Mouse (Mus musculus) adrenal gland, postnatal 36 days (tissue): ENCODE measurements around the gene Cysltr2. TPM values are rescaled to one million over a fixed set of nuclear protein-coding genes. Genes with fewer than 3 reads are reported as not detected.

ENCODE experiments used
- DNase-seq, 2 experiments: peaks; one replicate each; pipeline ENCODE4 v3.0.0; 2021; ENCODE audit warnings: mixed read lengths in 1 of 2
- long read RNA-seq, 2 experiments: library from polyadenylated mRNA; stranded (forward); transcript quantifications; one replicate each; pipeline ENCODE4 v2.0.0; 2021; ENCODE audit warnings: borderline sequencing depth in 2 of 2
- total RNA-seq, 2 experiments: library from RNA; stranded (reverse); gene quantifications; 2 replicates each; pipeline ENCODE4 v1.2.3; 2021

The Cysltr2 gene
- total RNA-seq, result 1 to 10 TPM; 1.3 to 1.5 TPM
- long read RNA-seq, experiment 1, result 0 reads
- long read RNA-seq, experiment 2, result 0 reads

DNA sequence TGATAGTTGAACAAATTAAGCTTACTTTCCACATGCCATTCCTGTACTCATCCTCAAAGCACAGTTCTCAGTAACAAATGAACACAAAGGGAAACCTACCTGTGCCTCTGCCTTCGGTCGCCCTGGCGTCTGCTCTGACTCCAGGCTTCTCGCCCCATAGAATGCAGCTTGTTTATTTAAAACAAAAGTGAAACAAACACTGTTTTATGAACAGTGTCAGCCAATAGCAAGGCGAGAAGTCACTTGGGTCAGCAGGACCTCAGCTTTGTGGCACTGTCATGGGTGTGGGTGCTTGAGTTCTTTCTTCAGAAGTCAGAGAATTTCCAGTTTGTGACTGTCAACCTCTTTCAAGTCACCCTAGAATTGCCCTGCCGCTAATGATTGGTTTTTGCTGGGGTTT is at the start of gene Cysltr2:
Cysltr2 (minus strand) TSS at position 178 of the 400 bp plus-strand sequence.
- no peak for DNase-seq

DNA sequence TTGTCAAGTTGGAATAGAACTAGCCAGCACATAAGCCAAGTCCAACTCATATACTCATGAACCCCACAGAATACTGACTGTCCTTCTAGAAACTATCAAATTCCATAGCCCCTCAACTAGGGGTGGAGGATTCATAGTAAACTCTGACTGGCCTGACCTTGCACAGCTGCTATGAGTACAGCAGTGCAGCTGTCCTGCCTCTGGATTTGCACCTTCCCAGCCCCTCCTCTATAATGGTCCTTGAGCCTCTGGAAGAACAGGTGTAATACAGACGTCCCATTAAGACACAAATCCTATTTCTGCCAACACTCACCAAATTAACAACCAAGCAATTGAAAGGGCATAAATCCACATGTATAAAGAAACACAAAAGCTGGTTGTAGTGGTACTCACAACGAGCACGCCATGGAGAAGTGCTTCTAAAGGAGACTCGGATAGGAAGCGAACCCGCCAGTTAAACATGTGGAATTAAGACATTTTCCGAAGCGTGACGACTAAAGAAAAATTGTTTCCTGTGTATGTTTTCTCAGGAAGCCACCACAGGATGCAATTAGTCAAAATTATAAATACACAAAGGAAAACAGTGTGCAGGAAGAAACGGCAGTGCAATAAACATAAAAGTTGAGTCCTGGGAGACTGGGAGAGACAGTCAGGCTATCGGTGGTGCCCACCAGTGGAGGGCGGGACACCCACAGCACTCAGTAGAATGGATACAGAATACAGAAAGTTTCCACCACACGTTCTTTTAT is 46.1 kb upstream of the Cysltr2 start:
- no peak for DNase-seq

DNA sequence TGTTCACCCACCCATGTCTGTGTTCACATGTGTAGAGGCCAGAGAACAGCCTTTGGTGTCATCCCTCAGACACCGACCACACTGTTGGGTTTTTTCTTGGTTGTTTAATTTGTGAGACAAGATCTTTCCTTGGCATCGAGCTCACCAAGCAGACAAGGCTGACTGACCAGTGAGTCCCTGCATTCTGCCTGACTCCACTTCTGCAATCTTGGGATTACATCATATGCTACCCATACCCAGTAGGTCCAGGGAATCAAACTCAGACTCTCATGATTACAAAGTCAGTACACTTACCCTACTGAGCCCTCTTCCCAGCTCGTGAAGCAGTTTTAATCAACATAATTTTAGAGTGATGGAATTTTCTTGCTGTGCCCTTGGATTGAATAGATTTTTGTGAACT is 44.0 kb upstream of the Cysltr2 start:
- no peak for DNase-seq

DNA sequence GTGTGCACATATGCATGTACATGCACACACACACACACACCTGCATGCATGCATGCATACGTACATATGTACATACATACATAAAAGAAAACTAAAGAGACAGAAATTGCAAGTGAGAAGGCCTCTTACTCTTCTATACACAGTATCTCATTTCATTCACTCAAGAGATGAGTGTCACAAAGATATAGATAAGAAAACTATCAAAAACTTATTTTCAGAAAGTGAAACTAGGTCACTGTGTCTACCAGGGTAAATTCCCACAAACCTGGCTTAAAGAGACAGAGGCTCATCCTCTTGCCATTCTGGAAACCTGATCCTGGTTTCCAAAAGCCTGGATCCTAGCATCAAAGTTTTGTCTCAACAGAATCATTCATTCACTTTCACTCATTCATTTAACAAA is 39.3 kb upstream of the Cysltr2 start:
- no peak for DNase-seq

DNA sequence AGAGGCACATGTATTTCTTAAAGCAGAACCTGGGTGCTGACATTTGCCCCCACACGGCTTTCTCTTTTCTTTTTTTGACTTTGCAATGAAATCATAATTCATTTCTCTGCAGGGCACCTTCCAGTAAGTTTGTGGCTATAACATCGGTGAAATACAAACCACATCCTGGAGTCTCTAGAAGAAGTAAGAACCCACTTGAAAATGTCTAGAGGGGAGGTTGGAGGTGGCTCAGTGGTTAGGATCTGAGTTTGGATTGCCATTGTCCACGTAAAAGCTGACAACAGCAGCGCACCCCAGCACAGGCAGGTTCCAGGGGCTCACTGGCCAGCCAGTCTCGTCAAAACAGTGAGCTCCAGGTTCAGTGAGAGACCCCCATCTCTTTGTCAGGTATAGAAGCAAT is 38.8 kb upstream of the Cysltr2 start:
- DNase-seq, result no peak

DNA sequence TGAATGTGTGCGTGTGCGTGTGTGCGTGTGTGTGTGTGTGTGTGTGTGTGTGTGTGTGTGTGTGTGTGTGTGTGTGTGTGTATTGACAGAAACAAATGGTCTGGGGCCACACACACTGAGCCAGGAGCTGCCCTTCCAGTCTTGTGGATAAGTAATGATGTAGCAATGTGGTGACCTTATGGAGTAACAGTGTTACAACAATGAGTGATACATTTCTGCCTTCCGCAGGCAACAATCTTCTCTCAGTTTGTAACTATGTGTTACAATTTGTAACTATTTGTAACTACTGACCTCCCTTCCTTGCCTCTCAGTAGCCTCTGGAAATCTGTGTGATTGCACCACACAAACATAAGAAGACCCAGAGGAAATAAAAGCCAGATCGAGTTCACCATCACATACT is 38.3 kb upstream of the Cysltr2 start:
- DNase-seq, result no peak

DNA sequence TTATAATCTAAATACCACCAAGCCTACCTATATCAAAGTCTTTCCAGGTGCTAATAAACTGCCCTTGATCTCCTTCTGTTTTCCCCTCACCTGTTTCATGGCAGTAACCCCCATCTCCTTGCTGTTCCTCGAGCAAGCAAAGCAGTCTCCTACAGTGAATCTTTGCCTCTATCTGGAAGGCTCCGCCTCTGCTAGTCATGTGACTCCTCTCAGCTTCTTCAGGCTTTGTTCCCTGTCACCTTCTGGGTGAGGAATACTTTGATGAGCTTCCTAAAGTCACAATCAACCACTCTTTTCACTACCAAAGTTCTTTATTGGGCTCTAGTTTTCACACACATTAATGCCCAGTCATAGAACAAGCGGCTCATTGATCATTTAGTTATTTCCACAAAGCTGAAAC is 37.5 kb upstream of the Cysltr2 start:
- DNase-seq, result no peak

DNA sequence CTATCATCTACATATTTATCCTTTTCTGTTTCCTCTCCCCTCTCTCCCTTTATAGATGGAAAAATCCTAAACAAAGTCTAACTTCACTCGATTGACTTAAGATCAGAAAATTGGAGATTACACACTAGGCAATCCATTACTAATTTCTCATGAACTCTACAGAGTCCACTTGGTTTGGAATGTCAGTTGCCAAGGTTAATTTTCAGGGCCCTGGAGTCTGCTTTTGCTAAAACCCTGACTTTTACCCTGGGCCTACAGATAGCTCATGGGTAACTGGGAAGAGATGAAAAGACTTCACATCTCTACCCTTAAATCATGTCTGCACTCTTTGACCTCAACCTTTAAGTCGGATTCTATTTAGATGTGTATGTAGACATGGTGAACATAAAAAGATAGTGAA is 34.6 kb upstream of the Cysltr2 start:
- no peak for DNase-seq

DNA sequence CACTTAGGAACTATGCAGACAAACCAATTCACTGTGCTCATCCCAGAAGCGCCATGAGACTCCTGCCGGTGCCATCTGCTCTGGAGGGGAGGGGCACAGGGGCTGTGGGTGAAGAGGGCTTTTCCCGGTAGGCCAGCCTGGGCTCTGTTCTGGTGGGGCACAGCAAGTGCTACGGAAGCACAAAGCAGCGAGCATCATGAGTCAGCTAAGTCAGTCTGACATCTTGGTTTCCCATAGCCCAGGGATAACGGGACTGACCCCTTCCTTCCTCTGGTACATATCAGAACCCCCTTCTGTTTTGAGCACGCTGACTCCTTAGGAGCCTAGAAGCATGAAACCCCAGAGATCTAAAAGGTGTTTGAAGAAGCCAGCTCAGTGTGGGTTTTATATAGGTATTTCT is 15.5 kb upstream of the Cysltr2 start:
- no peak for DNase-seq

DNA sequence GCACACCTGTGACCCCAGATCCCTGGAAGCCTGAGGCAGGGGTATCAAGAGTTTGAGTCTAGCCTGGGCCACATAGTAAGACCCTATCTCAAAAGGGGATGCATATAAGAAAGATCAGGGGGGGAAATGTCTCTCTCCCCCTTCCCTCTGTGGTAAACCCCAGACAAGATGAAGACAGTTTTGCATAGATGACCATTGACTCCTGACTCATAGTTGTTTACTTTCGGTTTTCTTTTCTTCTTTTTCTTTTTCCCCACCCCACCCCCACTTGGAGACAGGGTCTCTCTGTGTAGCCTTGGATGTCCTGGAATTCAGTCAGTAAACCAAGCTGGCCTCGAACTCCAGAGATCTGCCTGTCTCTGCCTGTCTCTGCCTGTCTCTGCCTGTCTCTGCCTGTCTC is 9.8 kb upstream of the Cysltr2 start:
- DNase-seq, result no peak

DNA sequence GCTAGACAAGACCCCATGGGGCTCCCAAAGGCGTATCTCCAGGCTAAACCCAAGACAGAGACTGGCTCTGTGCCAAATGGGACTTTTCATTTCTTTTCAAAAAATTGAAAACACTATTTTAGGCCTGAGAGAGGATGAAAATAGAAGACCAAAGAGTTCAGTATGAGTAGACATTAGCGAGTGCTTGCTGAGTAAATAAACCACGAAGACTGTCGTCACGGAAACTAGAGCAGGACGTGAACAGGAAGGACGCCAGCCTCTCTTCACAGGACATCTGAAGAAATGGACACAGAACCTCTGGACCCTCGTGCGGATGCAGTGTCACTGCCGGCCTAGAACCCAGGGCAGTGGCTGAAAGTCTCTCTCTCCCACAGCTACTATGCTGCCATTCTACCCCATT is 8.8 kb upstream of the Cysltr2 start:
- DNase-seq, result no peak

DNA sequence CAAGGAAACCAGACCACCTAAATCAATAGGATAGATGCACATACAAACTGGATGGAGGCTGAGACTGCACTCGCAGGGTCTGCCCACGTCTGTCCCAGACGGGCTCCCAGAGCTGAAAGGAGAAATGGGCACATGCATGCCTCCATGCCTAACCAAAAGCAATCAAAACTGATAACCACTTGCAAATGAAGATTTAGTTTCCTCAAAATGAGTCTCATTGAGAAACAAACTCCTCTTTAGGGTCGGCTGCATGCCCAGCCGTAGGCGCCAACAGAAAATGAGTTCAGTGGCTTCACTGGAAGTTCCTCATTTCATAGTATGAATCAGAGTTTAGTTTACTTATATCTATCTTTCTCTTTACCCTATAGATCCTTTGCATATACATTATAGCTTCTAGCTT is 7.9 kb upstream of the Cysltr2 start:
- no peak for DNase-seq

DNA sequence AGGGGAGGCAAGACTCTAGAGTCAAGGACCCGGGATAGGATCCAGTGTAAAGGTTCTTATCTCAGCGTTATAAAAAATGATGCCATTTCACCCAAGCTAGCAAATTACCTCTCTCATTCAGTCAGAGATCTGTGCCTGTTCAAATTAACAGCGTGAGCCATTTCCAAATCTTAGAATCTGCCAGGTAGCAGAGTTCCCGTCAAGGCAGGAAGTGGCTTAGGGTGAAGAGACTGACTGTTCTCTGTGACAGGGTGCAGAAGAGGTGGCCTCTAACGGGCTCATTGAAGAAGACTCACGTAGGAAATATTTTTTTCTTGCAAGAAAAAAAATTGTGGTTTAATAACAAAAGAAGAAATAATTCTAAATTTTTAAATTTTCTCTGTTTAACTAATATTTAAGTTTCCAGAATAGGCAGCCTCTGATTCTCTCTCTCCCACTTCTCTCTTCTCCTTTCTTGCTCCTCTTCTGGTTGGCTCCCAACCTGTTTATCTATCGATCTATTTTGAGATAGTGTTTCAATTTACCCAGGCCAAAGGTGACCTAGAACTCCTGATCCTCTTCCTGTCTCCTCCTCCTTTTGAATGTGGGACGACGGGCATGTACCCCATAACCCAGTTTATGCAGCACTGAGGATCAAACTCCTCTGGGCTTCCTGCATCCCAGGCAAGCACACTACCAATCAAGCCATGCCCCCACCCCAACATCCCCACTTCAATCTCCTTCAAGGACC is 3.5 kb downstream of the Cysltr2 start:
- no peak for DNase-seq

DNA sequence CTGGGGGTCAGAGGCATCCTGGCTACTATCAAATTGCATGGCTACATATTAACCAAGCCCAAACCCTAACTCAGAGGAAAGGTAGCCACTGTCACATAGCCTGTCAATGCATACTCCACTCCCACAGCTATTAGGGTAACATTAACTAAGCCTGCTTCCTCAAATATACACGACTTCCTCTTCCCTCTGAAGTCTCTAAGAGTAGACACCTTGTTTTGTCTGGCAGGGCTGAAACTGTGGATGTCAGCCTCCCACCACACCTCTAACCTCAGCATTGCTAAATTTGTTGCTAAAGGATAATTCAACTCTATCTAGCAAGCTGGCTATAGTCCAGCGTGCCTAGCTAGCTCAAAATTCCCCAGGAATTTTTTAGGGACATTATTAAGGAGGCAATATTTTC is 7.2 kb downstream of the Cysltr2 start:
- no peak for DNase-seq

DNA sequence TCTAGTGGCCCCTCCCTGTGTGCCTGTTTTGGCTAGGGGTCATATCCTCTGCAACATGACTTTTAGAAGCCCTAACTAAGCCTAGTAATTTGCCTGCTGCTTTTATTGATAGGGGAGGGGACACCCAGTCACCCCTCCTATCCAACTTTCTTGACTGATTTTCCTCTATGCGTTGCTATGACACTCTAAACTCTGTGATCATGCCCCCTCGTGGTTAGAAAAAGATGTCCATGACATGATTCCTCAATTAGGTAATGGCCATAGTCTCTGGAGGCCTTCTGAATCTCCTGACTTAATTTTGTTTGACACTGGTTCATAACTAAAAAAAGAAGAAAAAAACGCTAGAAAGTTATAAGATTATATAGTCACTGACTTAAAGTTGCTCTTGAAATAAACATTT is 15.6 kb downstream of the Cysltr2 start:
- no peak for DNase-seq

DNA sequence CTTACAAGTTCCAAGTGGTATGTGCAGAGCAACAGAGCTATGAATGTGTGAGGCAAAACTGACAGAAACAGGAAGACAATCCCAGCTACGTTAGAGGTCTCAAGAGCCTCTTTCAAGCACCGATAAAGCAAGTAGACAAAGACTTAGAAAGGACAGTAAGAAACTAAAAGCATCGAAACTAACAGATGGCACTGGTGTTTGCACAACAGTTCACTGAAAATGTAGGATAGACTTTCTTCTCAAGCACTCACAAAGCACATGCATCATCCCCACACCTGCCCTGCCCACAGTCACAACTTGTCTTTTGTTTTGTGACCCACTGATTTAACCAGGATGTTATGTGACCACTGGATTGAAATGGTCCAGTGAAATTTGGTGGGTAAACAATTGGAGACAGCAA is 17.7 kb downstream of the Cysltr2 start:
- DNase-seq, result no peak

DNA sequence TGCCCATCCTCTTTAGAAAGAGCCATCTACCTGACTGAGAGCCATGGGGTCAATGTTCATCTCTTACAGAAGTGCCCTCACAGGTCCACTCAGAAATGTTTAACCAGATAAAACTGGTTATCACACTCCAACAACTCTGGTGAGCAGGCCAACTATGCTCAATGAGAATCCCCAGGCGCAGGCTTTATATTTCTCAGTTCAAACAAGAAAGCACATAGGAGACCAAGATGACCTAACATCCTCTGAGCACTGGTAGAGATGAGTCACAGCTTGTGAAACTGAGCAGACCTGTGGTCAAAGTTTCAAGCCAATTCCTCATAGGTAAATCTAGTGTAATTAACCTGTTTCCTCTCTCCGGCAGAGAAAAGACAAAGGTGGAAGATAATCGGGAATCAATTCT is 31.6 kb downstream of the Cysltr2 start:
- no peak for DNase-seq

DNA sequence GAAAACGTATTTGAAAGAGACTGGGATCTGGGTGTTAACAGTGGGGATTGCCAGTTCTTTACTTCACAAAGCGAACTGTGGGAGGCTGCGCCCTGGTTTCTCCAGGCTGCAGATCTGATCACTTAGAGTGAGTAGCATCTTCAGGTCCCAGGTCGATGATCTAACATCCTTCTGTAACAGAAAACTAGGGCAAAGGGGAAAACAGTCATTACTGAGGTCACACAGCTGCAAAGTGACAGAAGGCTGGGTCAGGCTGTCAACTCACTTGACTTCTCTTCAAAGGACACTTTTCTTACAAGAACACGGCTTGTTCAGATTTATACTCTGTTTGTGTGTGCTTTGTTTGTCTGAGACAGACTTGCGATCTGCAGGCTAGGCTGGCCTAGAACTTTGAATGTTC is 33.5 kb downstream of the Cysltr2 start:
- DNase-seq, result no peak

DNA sequence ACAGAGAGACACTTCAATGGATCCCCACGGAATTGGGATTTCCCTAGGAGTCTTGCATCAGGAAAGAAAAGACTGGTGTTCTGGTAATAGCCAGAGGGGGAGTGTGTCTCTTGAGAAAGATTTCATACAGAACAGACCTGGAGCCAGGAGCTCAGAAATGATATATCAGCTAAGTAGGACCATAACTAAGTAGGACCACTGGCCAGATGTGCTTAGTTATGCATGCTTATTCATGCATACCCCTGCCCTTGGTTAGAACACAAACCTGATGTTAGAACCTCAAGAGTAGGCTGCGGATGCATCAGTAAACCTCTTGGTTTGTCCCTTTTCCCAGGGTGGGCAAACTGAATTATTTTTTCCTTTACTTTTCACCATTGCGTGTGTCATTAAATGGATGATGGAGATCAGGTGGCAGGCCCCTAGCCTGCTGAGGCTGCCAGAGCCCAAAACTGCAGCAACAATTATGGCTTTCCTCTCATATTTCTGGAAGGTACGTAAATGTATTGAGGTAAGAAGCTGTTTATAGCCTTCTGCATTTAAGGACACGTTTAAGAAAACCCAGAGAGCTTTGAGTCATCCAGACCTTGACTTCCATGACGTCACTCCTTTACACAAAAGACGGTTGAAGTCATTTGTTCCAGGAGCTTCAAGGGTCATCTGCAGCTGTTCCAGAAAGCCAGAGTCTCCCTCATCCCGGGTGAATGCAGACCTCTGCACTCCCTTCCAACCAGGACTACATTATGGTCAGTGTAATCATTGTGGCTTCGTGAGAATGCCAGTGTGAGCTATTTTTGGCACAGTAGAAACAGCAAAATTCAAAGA is 35.0 kb downstream of the Cysltr2 start:
- DNase-seq, result peak in 1 of 2 experiments; percentile 11

DNA sequence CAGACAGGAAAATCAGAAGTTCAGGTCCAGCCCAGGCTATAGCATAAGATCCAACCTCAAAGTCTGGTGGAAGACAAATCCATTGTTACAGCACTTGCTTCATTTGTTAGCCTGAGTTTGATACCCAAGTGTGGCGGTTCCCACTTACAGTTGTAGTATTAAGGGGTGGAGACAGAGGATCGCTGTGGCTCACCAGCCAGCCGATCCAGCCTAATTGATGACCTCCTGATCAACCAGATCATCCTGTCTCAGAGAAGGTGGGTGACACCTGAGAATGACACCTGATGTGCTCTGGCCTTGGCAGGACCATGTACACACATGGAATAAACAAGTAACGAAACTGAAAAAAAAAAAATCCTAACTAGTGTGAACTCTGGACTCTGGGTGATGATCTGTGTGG is 47.1 kb downstream of the Cysltr2 start:
- no peak for DNase-seq

DNA sequence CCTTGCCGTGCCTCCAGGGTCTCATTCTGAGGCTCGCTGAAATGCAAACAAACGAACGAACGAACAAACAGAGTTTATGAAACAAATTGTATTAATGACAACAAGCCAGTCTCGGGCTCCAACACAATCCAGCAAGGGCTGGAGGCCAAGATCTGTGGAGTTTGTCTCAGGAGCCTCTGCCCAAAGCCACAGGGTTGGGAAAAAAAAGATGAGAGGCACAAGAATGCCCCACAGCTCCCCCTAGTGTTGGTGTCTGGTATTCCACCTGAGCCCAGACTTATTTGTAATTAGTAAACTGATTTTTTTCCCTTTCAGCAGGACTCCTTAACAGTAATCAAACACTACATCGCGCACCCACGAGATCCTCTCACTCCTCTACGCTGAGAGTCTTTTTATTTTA is 48.6 kb downstream of the Cysltr2 start:
- DNase-seq, result peak; percentile 72 to 80

DNA sequence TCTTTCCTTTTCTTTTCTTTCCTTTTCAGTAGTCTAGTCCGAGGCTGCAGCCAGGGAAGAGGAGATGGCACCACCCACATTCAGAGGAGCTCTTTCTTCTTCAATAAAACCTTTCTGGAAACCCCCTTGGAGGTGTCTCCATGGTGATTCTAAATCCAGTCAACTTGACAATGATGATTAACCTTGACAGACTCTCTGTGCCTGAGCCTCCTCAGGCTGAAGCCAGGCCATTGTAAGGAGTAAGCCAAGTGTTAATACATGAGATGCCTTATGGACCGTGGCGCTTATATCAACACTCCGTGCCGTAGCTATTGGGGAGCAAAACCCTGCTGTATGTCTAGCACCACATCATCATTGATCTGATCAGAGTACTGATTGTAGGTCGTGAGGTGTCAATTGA is 50.8 kb downstream of the Cysltr2 start:
- DNase-seq, result no peak

DNA sequence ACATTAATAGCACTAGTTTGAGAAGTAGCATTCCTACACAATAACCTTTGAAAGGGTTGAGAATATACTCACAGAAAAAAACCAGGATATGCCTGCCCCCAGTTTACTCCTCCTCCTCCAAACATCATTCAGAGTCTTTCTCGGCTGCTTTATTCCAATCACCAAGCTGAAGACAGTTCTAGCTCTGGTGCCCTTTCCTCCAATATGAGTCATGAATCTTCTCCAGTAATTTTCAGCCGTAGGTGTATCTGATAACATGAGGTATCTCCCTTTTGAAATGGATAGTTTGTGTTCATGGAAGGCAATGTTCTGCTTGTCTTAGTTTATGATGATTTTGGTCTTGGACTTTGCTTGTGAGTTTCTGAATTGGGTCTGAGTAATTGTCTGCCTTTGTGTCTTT is 62.9 kb downstream of the Cysltr2 start:
- DNase-seq, result no peak
